Mouse (Mus musculus): Measurements from ENCODE around the gene Gm20388.
"Not testable (repeated sequence)": the region's sequence is repeated elsewhere in the genome, so short reads cannot be mapped to it uniquely, and the experiment has no call there.

Gene Gm20388

DNA sequence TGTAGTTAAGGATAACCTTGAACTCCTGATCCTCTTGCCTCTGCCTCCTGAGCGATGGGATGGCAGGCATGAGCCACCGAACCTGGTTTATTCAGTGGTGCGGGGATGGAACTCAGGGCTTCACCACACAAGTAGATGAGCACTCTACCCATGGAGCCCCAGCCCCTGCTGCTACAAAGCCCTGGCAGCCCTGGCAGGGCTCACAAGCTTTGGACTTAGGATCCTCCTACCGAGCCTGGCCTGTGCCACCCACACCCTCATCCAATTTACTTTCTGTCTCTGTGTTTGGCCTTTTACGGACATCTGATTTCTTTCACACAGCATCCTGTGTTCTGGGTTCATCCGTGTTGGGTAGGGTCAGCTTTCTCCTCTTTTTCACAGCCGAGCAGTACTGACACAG lies 406.1 kb downstream of the Gm20388 start:
- DNase-seq (ENCODE audit: low spot score), result no peak

GRCm38 (mm10) chr8:120317118-120317824 lies 406.6 kb downstream of the Gm20388 start:
- DNase-seq (ENCODE audit: low spot score), result no peak

DNA sequence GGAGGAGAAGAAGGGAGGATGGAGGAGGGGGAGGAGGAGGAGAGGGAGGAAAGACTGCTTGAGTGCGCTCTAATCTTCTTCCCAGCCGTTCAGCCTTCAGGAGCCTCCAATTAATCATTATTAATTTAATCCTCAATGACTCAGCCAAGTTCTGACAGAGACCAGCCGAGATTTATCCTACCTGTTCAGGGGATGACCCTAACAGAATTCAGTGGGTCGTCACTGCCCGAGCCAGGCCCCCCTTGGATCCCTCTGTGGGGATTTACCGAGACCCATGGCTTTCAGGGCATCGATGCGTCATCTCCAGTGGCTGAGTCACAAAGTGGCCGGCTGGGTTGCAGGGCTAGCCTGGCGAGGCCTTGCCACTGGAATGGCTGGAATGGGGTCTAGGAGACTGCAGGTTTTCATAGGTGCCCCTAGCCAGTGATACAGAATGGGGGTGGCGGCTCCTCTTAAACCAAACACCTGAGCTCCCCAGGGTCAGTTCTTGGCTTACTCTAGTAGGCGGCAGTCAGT lies 407.9 kb downstream of the Gm20388 start:
- no peak for DNase-seq (ENCODE audit: low spot score)

DNA sequence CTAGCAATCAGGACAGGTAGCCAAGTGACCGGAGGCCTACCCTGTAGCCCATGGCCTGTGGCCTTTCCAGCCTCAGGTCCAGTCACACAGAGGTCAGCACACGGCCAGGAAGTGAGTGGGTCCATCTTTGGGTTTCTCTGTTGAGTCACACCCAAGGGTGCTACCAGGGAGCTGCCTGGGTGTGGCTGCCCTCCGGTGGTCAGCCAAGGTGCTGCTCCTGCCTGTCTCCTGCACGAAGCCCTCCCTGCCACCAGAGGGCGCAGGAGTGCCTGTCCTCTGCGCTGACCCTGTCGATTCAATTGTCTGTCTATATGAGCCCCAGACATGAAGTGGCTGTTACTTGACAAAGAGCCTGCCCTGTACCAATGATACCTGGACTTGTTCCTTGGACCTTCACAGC lies 408.8 kb downstream of the Gm20388 start:
- peak; percentile 76 for DNase-seq (ENCODE audit: low spot score)

DNA sequence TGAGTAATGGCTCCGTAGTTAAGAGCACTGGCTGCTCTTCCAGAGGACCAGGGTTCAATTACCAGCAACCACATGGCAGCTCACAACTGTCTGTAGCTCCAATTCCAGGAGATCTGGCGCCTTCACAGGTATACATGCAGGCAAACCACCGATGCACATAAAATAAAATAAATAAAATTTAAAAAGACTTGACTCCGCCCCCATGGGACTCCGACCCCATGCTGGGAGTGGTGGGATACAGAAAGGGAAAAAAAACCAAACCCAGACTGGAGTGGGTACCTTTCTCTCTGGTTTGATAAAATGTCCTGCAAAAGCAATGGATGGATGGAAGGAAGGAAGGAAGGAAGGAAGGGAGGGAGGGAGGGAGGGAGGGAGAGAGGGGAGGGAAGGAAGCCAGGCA lies 409.5 kb downstream of the Gm20388 start:
- no peak for DNase-seq (ENCODE audit: low spot score)

DNA sequence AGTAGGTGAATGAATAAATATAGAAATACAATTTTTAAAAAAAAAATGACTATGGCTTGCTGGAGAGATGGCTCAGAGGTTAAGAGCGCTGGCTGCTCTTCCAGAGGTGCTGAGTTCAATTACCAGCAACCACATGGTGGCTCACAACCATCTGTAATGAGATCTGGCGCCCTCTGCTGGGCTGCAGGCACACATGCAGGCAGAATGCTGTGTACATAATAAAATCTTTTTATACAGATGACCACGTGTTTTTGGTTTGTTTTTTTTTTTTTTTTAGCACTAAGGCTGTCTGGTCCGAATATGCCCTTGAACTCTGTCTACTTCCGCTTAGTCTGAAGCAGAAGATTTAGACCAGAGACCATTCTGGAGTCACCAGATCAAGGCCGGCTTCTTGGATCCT lies 411.1 kb downstream of the Gm20388 start:
- DNase-seq (ENCODE audit: low spot score), result peak; percentile 30

GRCm38 (mm10) chr8:120322956-120323448 lies 412.4 kb downstream of the Gm20388 start:
- peak; percentile 38 for DNase-seq (ENCODE audit: low spot score)

GRCm38 (mm10) chr8:120324555-120324954 lies 413.9 kb downstream of the Gm20388 start:
- DNase-seq (ENCODE audit: low spot score), result no peak

DNA sequence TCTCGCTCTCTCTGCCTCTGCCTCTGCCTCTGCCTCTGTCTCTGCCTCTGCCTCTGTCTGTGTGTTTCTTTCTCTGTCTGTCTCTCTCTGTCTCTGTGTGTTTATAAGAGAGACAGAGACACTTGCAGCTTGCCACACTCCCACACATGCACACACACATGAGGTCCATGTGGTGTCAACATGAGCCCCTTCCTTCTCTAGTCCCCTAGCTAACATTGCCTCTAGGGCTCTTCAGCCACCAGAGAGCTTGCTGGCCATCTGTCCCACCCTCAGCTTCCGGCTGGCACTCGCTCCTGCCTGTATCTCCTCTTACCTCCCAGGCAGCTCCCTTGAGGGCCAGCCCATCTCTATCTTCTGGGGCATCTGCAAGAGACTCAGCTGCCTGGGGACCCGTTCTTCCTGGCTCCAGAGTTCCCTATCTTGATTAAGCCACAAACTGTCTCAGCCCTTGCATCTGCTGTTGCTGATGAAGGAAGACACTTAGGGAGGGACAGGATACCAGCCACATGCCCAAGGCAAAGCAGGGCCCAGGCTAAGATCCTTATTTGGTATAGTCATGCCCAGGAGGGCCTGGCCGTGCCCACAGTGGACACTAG lies 414.6 kb downstream of the Gm20388 start:
- no peak for DNase-seq (ENCODE audit: low spot score)

DNA sequence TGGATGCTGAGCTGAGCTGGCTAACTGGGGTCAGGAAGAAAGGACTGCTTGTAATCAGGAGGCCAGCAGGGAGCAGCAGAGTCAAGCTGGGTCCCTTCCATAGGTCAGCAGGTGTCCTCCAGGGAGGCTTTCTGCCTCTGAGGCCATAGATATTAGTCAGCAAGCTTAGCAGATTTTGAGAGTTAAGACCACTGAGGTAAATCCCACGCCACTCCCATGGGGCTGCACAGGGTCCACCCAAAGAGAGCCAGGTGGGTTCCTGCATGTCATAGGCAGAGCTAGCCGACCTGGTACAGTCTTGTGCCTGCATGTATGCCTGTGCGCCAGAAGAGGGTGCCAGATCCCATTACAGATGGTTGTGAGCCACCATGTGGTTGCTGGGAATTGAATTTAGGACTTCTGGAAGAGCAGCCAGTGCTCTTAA lies 416.5 kb downstream of the Gm20388 start:
- peak; percentile 34 for DNase-seq (ENCODE audit: low spot score)

GRCm38 (mm10) chr8:120328361-120329022 lies 417.9 kb downstream of the Gm20388 start:
- no peak for DNase-seq (ENCODE audit: low spot score)

DNA sequence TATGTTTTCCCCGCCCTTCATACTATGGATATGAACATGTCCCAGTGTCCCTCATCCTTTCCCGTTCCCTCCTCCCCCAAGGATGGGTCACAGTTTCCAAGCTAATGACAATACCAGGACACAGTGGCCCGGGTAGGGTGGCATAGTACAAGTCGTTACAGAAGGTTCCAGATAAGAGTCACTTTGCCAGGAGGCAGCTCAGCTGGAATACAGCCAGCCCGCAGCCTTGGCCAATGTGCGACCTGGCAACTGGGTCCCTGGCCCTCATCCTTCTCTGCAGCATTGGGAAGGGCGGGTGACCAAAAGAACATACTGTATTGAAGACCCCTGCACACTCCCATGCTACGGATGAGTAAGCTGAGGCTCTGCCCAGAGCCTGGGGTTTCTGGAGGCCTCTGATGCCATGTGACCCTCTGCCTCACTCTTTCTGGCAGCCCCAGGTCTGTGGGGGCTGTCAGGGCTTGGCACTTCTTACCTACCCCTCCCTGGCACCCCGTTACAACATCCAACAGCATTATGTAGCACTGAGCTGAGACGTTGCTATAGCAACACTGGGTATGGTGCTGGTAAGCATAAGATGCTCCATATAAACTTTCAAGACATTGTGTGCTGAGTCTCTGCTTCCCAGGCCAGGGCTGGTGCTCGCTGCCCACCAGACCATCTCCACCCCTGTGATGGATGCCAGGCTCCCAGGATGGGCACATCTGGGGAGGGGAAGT lies 418.5 kb downstream of the Gm20388 start:
- DNase-seq (ENCODE audit: low spot score), result no peak

GRCm38 (mm10) chr8:120331027-120331426 lies 420.4 kb downstream of the Gm20388 start:
- DNase-seq (ENCODE audit: low spot score), result no peak

- peak; percentile 34 for DNase-seq (ENCODE audit: low spot score)
Observed at GRCm38 (mm10) chr8:120332379-120333229, 422.0 kb downstream of the Gm20388 start.

GRCm38 (mm10) chr8:120333681-120334080 lies 423.0 kb downstream of the Gm20388 start:
- DNase-seq (ENCODE audit: low spot score), result no peak

DNA sequence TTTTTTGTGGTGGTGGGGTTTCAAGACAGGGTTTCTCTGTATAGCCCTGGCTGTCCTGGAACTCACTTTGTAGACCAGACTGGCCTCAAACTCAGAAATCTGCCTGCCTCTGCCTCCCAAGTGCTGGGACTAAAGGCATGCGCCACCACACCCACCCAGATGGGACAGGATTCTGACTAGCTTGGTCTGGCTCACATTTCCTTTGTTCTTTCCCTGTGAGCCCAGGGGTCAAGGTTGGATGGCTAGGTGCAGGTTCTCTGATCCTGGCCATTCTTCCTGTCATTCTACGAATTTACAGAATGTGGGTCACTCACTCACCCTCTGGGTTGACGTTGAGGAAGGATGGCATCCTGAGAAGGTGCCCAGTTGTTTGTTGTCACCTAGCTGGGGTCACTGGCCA lies 423.6 kb downstream of the Gm20388 start:
- DNase-seq (ENCODE audit: low spot score), result not testable (repeated sequence)

- DNase-seq (ENCODE audit: low spot score), result peak; percentile 38
Observed at GRCm38 (mm10) chr8:120334878-120335261, 424.2 kb downstream of the Gm20388 start.

- peak; percentile 27 for DNase-seq (ENCODE audit: low spot score)
Observed at GRCm38 (mm10) chr8:120335262-120336086, 424.8 kb downstream of the Gm20388 start.

GRCm38 (mm10) chr8:120336087-120336380 lies 425.4 kb downstream of the Gm20388 start:
- no peak for DNase-seq (ENCODE audit: low spot score)

- no peak for DNase-seq (ENCODE audit: low spot score)
Observed at GRCm38 (mm10) chr8:120336909-120337555, 426.4 kb downstream of the Gm20388 start.

All from adipocyte (in vitro differentiated cells).